Mouse (Mus musculus): ENCODE results near the gene Sdccag8.

- TF ChIP-seq CTCF (IDR thresholded peaks at IDR 0.05; ENCODE audit: extremely low read depth, insufficient read depth, low read length), result no peak
- TF ChIP-seq POLR2A (IDR thresholded peaks at IDR 0.05; ENCODE audit: extremely low read depth, insufficient read depth, low read length), result no peak
These were observed 17.6 kb downstream of the Sdccag8 start for GRCm38 (mm10) chr1:176832071-176832470.

All from cortical plate, adult 2 months (tissue).